Mouse (Mus musculus) forebrain, postnatal 0 days (tissue): ENCODE data around the gene Il6ra. TPM values are rescaled to one million over a fixed set of nuclear protein-coding genes. Genes with fewer than 3 reads are reported as not detected.

Source experiments
- ATAC-seq: fragments of 200-750 bp; cut with Nextera tagmentation; 2 replicates; pipeline ENCODE4 v1.8.0; 2017; ENCODE audit warnings: mild to moderate bottlenecking, moderate library complexity
- DNase-seq: peaks from one replicate; pipeline ENCODE4 v3.0.0-alpha.2; 2015
- H3K27ac ChIP-seq: fragments of 300-500 bp; sonication (generic); 2 replicates; pipeline ENCODE4 v1.5.1; 2014; ENCODE audit warnings: low read depth, mild to moderate bottlenecking, antibody characterized with exemption, low read length, moderate library complexity, mixed read lengths
- H3K27me3 ChIP-seq: fragments of 300-500 bp; sonication (generic); 2 replicates; pipeline ENCODE4 v1.6.1; 2014; ENCODE audit warnings: mild to moderate bottlenecking, low read length, mixed read lengths; ENCODE audit not compliant: insufficient read depth
- H3K36me3 ChIP-seq: fragments of 300-500 bp; sonication (generic); 2 replicates; pipeline ENCODE4 v1.6.1; 2014; ENCODE audit warnings: mild to moderate bottlenecking, moderate library complexity; ENCODE audit not compliant: insufficient read depth
- H3K4me1 ChIP-seq: fragments of 300-500 bp; sonication (generic); 2 replicates; pipeline ENCODE4 v1.6.1; 2014; ENCODE audit warnings: antibody characterized with exemption; ENCODE audit not compliant: insufficient read depth
- H3K4me2 ChIP-seq: fragments of 300-500 bp; sonication (generic); 2 replicates; pipeline ENCODE4 v1.6.1; 2014; ENCODE audit warnings: low read depth, mild to moderate bottlenecking, moderate library complexity
- H3K4me3 ChIP-seq: fragments of 300-500 bp; sonication (generic); 2 replicates; pipeline ENCODE4 v1.5.1; 2014; ENCODE audit warnings: low read depth, low read length, mixed read lengths
- H3K9ac ChIP-seq: fragments of 300-500 bp; sonication (generic); 2 replicates; pipeline ENCODE4 v1.6.1; 2014; ENCODE audit warnings: mild to moderate bottlenecking
- H3K9me3 ChIP-seq: fragments of 300-500 bp; sonication (generic); 2 replicates; pipeline ENCODE4 v1.6.1; 2016; ENCODE audit warnings: low read length
- CTCF ChIP-seq: sonication (generic); IDR thresholded peaks from 2 replicates; pipeline ENCODE4 v1.5.1; 2016; ENCODE audit warnings: antibody characterized with exemption, control low read depth, low read depth
- WGBS: fragments of 180-500 bp; shearing (Covaris S2); extraction: QIAGEN DNeasy Blood & Tissue Kit; methylation state at CpG from one replicate; pipeline ENCODE4 v1.1.7; 2014; 5-methylcytosine and 5-hydroxymethylcytosine counted together
- polyA plus RNA-seq: library from polyadenylated mRNA; unstranded; fragments of >200 nt; fragmentation: Nextera tagmentation; extraction: Ambion mirVana; gene quantifications from 2 replicates; pipeline ENCODE4 v1.2.1, GENCODE M21; 2015
- total RNA-seq: library from RNA; depleted of rRNA; stranded (reverse); fragments of >200 nt; gene quantifications from 2 replicates; pipeline ENCODE4 v1.2.3, GENCODE M21; 2014

Il6ra gene
- total and polyA plus RNA-seq, 2 experiments from 2014 or later: 1.7 TPM

DNA sequence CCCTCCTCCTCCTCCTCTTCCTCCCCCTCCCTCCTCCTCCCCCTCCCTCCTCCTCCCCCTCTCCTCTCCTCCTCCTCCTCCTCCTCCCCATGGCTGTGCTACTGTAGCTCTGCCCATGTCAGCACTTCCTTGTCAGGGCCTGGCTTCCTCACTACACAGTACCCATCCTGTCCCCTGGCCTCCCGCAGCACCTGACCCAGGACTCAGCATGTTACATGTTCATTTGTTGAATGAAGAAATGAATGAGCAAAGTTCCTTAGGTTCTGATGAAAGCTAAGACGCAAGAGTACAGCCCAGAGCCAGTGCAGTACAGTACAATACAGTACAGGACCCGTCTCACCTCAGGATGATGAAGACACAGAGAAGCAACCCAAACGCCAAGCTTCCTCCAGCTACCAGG is 36.5 kb downstream of the Il6ra start:
- Histone ChIP-seq H3K27me3 (no peaks in the 10 kb centered on the region), H3K4me2 (no peak overlapping the region), H3K27ac (no peak overlapping the region), H3K4me1 (no peaks in the 10 kb centered on the region), H3K36me3 (no peaks in the 10 kb centered on the region), H3K9ac (no peak overlapping the region), H3K9me3 (no peaks in the 10 kb centered on the region), H3K4me3 (no peak overlapping the region)
- no peak for ATAC-seq
- 74% methylated on average over 4 of the region's 4 CpGs for WGBS
- DNase-seq: no peak
- TF ChIP-seq CTCF: no peak

DNA sequence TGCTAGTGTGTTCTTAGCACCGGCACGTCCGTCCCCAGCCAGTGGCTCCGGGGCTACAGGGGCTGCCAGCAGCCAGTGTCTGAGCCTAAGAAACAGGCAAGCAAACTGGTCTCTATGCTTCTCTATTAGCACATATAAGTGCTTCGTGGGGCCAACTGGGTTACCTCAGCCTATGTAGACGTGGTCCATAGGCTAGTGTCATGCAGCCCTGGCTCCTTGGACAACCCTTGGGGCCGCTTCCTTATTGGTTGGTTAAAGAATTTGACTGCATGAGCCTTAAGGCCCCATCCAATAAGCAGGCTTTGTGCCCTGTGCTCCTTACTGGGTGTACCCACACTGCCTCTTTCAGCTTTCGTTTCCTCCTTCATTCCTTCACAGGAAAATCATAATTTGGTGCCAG is 37.2 kb downstream of the Il6ra start:
- H3K4me1 ChIP-seq: no peaks in the 10 kb centered on the region
- no peak overlapping the region for H3K4me2 ChIP-seq
- no peaks in the 10 kb centered on the region for H3K27me3 ChIP-seq
- H3K36me3 ChIP-seq: no peaks in the 10 kb centered on the region
- no peaks in the 10 kb centered on the region for H3K9me3 ChIP-seq
- TF ChIP-seq CTCF: no peak
- no peak for DNase-seq
- WGBS: 74% methylated on average over 8 of the region's 8 CpGs
- no peak overlapping the region for H3K4me3 ChIP-seq
- no peak overlapping the region for H3K9ac ChIP-seq
- no peak for ATAC-seq
- no peak overlapping the region for H3K27ac ChIP-seq

DNA sequence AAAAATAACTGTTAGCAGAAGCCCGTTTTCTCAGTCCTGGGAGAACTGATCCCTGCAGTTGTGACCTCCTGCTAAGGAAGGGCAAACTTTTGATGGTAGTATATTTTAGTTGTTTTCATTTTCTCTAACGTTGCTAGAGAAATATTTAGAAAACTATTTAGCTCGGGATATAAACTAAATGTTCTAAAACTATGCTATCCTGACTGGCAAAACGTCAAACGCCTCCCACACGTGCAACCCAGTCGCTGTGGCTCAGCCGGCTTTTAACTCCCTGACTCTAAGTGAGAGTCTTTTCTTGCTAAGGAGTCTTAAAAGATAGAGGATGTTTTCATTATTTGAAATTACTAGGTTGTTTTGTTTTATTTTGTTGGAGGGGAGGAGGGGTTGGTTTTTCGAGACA is 38.0 kb downstream of the Il6ra start:
- WGBS: 83% methylated on average over 9 of the region's 9 CpGs

DNA sequence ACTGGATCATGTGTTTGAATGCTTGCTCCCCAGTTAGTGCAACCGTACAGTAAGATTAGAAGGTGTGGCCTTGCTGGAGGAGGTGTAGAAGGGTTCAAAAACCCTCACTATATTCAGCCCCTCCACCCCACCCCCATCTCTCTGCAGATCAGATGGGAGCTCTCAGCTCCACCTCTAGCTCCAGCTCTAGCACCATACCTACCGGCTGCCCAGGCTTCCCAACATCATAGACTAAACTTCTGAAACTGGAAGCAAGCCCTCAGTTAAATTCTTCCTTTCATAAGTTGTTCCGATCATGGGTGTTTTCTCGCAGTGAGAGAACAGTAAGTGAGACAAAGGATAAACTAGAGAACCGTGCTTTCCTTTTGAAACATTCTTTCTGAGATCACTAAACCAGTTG is 38.9 kb downstream of the Il6ra start:
- no peak overlapping the region for H3K4me2 ChIP-seq
- H3K4me1 ChIP-seq: no peaks in the 10 kb centered on the region
- H3K9ac ChIP-seq: no peak overlapping the region
- no peak for DNase-seq
- H3K36me3 ChIP-seq: no peaks in the 10 kb centered on the region
- H3K27ac ChIP-seq: no peak overlapping the region
- no peak for TF ChIP-seq CTCF
- no peaks in the 10 kb centered on the region for H3K9me3 ChIP-seq
- no peak for ATAC-seq
- 90% methylated on average over 5 of the region's 5 CpGs for WGBS
- H3K27me3 ChIP-seq: no peaks in the 10 kb centered on the region
- no peak overlapping the region for H3K4me3 ChIP-seq

More for the DNA sequence above, 38.0 kb downstream of the Il6ra start:
- DNase-seq: no peak
- H3K36me3 ChIP-seq: no peaks in the 10 kb centered on the region
- H3K27me3 ChIP-seq: no peaks in the 10 kb centered on the region
- ATAC-seq: no peak
- no peak overlapping the region for H3K27ac ChIP-seq
- H3K9ac ChIP-seq: no peak overlapping the region
- no peak overlapping the region for H3K4me3 ChIP-seq
- H3K4me1 ChIP-seq: no peaks in the 10 kb centered on the region
- TF ChIP-seq CTCF: no peak
- H3K9me3 ChIP-seq: no peaks in the 10 kb centered on the region
- no peak overlapping the region for H3K4me2 ChIP-seq

DNA sequence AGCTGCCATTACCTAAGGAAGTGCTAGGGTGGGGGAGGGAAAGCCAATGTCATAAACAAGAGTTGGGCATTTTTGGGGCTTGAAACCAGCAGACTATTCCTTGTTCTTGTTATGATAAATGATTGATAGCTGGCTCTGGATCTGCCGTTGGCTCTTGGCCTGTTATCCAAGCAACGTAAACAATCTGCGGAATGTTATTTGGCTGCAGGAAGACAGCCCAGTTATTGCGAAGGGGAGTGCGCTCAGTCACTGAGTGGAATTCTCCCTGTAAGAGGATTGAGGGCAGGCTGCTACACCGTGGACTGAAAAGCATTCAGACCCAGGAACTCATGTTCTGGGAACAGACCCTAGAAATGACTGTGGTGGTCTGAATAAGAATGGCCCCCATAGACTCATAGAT is 40.3 kb downstream of the Il6ra start:
- no peak for ATAC-seq
- Histone ChIP-seq H3K4me2 (no peak overlapping the region), H3K36me3 (no peaks in the 10 kb centered on the region), H3K9me3 (no peaks in the 10 kb centered on the region), H3K4me3 (no peak overlapping the region), H3K4me1 (peaks cover 7% of the 10 kb centered on the region; the same call in 1 of the 2 replicates), H3K9ac (no peak overlapping the region), H3K27ac (no peak overlapping the region), H3K27me3 (no peaks in the 10 kb centered on the region)
- 52% methylated on average over 6 of the region's 6 CpGs for WGBS
- peak; percentile 13 for DNase-seq
- no peak for TF ChIP-seq CTCF

DNA sequence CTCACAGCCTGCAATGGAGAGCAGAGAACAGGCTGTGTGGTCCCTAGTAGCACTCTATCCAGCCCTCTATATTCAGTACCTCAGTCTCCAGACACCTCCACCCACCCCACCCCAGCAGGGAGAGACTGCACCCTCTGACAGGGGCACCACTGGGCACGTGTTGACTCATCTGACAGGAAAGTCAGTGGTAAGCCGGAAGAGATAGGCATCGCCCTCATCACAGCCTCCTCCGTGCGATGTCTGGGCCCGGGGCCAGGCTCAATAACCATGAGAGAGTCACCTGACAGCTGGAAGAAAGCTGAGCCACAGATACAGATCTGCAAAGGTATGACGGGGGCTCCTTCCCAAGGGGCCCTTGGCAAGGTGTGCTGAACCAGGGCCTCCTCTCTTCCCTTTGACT is 40.8 kb downstream of the Il6ra start:
- no peak overlapping the region for H3K27ac ChIP-seq
- peaks cover 7% of the 10 kb centered on the region; the same call in 1 of the 2 replicates for H3K4me1 ChIP-seq
- TF ChIP-seq CTCF: no peak
- DNase-seq: no peak
- no peaks in the 10 kb centered on the region for H3K36me3 ChIP-seq
- H3K4me3 ChIP-seq: no peak overlapping the region
- H3K9ac ChIP-seq: no peak overlapping the region
- H3K9me3 ChIP-seq: no peaks in the 10 kb centered on the region
- no peaks in the 10 kb centered on the region for H3K27me3 ChIP-seq
- no peak overlapping the region for H3K4me2 ChIP-seq
- no peak for ATAC-seq
- WGBS: 64% methylated on average over 7 of the region's 7 CpGs

DNA sequence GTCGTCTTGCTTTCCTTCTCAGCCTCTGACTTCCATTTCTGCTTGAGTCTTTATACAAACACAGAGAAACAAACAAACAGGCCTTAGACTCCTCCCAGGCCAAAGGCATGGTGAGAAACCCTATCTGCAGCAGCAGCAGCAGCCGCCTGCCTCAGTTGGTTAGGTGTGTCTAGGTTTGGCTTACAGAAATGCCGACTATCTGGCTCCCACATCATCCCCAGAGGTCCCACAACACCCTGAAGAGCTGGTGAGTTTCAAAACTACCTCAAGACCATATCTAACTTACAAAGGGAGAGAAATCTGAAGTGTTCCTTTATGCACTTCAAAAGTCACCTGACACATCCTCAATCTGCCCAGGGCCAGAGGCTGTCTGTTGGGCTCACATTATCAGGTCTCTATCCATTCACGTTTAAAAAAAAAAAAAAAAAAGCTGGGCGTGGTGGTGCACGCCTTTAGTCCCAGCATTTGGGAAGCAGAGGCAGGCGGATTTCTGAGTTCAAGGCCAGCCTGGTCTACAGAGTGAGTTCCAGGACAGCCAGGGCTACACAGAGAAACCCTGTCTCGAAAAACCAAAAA is 41.6 kb downstream of the Il6ra start:
- no peak for ATAC-seq

More for the DNA sequence above, 41.6 kb downstream of the Il6ra start:
- peaks cover 7% of the 10 kb centered on the region; the same call in 1 of the 2 replicates for H3K4me1 ChIP-seq
- no peak overlapping the region for H3K27ac ChIP-seq
- no peaks in the 10 kb centered on the region for H3K27me3 ChIP-seq
- H3K4me3 ChIP-seq: no peak overlapping the region
- no peak for TF ChIP-seq CTCF
- DNase-seq: no peak
- H3K9me3 ChIP-seq: no peaks in the 10 kb centered on the region
- H3K4me2 ChIP-seq: no peak overlapping the region
- 82% methylated on average over 8 of the region's 8 CpGs for WGBS
- H3K9ac ChIP-seq: no peak overlapping the region
- no peaks in the 10 kb centered on the region for H3K36me3 ChIP-seq
